Mouse (Mus musculus): ENCODE measurements at regions not wholly inside any gene's neighbourhood (a gene's known extent, or its start where the extent isn't known, plus 50 kb on each side); places are given as distances from the start of the nearest gene placed in this dataset.

DNA sequence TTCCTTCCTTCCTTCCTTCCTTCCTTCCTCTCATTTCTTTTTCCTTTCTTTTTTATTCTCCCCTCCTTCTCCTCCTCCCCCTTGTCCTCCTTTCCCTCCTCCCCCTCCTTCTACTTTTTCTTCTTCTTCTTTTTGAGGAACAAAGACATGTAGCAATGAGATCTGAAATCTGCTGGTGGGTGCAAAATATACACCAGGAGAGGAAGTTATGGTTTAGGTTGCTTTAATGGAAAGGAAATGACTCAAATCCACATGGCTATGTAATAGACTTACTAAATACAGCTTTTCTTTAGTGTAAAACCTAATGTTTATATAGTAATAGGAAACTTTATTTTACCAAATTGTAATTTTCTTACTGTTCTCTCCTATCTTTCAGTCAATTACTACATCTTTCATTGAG is 349.5 kb upstream of the Klf6 start:
- H3K9me3 ChIP-seq: no peaks in the 10 kb centered on the region
- H3K4me3 ChIP-seq: no peak overlapping the region
- no peaks in the 10 kb centered on the region for H3K4me1 ChIP-seq
- H3K36me3 ChIP-seq: no peaks in the 10 kb centered on the region
- ATAC-seq (ENCODE audit: insufficient number of reproducible peaks, insufficient read depth, low FRiP score, low TSS enrichment, low read depth): no peak
- no peak overlapping the region for H3K9ac ChIP-seq
- H3K27ac ChIP-seq: no peak overlapping the region
- no peaks in the 10 kb centered on the region for H3K27me3 ChIP-seq
- H3K4me2 ChIP-seq: no peak overlapping the region

DNA sequence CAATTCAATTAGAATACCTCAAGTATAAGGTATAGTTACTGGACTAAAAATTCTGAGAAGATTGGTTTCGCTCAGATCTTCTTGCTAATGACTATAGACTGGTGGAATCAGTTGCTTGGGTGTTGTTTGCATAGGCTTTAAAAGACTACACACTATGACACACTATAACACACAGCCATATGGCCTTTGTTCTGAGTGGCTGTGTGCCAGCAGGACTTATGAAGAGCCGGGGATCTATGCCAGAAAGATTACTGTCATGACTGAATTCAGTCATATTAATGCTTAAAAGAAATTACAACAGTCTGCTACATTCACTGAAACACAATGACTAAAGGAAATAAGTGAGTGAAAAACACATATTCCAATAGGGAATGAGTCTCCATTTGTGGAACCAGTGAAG is 345.7 kb upstream of the Klf6 start:
- H3K27me3 ChIP-seq: no peaks in the 10 kb centered on the region
- H3K4me1 ChIP-seq: no peaks in the 10 kb centered on the region
- H3K4me2 ChIP-seq: no peak overlapping the region
- no peak overlapping the region for H3K27ac ChIP-seq
- 61% methylated on average over 2 of the region's 2 CpGs for WGBS
- H3K9ac ChIP-seq: no peak overlapping the region
- H3K4me3 ChIP-seq: no peak overlapping the region
- H3K36me3 ChIP-seq: no peaks in the 10 kb centered on the region
- no peak for ATAC-seq (ENCODE audit: insufficient number of reproducible peaks, insufficient read depth, low FRiP score, low TSS enrichment, low read depth)
- H3K9me3 ChIP-seq: no peaks in the 10 kb centered on the region

DNA sequence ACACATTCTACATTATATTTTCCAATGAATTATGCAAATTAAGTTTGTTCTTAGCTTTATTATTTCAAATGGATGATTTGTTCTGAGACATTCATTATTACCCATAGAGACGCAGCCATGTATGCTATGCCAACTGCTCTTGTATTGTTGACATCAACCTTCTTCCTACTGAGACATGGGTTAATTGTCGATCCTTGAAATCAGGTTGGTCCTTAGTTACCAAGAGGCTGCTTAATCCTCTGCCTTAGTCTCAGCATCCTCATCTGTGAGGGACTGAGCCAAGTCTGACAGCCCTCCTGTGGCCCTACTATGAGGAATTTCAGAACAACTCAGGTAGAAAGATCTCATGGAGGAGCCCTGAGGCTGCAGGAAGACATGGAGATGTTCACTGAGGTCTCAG is 345.2 kb upstream of the Klf6 start:
- ATAC-seq (ENCODE audit: insufficient number of reproducible peaks, insufficient read depth, low FRiP score, low TSS enrichment, low read depth): no peak
- Histone ChIP-seq H3K4me3 (no peak overlapping the region), H3K27ac (no peak overlapping the region), H3K27me3 (no peaks in the 10 kb centered on the region), H3K4me1 (no peaks in the 10 kb centered on the region), H3K4me2 (no peak overlapping the region), H3K9ac (no peak overlapping the region), H3K9me3 (no peaks in the 10 kb centered on the region), H3K36me3 (no peaks in the 10 kb centered on the region)
- 89% methylated on average over 2 of the region's 2 CpGs for WGBS

DNA sequence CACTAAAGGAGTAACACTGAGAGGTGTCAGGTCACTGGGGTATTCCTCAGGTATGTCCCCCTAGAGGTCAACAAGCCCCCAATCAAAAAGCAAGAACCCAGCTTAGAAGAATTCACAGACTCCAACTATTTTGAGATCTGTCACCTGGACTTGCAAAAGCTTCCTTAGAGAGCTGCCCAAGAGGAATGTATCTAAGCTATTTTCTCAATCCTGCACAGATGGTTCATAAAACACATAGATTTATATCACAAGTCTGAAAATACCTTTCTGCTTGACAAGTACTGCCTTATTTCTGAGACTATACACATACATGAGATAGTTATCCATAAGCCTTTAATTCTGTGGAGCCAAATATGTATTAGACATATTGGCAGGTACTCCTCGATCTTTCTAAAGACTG is 342.1 kb upstream of the Klf6 start:
- Histone ChIP-seq H3K27me3 (no peaks in the 10 kb centered on the region), H3K4me1 (no peaks in the 10 kb centered on the region), H3K27ac (no peak overlapping the region), H3K4me2 (no peak overlapping the region), H3K9ac (no peak overlapping the region), H3K36me3 (no peaks in the 10 kb centered on the region), H3K9me3 (no peaks in the 10 kb centered on the region), H3K4me3 (no peak overlapping the region)
- 90% methylated on average over 1 of the region's 1 CpGs for WGBS
- ATAC-seq (ENCODE audit: insufficient number of reproducible peaks, insufficient read depth, low FRiP score, low TSS enrichment, low read depth): no peak

DNA sequence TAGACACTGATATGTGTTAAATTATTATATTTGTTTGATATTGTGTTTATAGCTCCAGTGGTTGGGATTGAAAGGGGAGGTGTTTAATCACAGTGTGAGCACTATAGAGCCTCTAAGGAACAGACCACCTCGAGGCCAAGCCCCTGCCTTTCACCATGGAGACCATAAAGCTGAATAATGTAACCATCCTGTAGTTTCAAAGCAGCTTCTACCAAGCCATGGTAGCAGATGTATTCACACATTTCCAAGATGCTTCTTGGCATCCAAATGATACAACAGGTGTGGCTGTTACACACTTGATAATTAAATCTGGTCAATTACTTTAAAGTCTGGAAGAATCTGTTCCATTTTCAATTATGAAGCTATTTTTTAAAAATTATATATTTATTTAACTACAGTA is 341.7 kb upstream of the Klf6 start:
- H3K9ac ChIP-seq: no peak overlapping the region
- WGBS: 53% methylated on average over 1 of the region's 1 CpGs
- H3K36me3 ChIP-seq: no peaks in the 10 kb centered on the region
- ATAC-seq (ENCODE audit: insufficient number of reproducible peaks, insufficient read depth, low FRiP score, low TSS enrichment, low read depth): no peak
- no peak overlapping the region for H3K4me2 ChIP-seq
- no peak overlapping the region for H3K4me3 ChIP-seq
- H3K9me3 ChIP-seq: no peaks in the 10 kb centered on the region
- no peak overlapping the region for H3K27ac ChIP-seq
- H3K27me3 ChIP-seq: no peaks in the 10 kb centered on the region
- no peaks in the 10 kb centered on the region for H3K4me1 ChIP-seq

DNA sequence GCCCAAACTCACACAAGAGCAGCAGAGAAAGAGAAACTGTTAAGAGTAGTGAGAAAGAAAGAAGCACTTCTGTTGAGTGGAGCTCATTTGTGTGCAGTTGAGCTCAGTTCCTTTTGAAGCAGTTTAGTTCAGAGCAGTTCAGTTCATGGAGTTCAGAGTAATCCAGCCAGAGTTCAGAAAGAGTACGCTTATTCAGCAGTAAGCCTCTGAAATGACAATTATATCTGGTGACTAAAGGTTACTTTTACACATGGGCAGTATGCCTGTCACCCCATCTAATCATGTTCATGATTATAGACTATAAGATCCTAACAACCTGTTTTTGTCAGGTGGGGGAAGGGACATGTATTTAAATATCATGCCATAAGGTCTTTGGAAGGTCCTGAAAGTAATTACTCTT is 333.9 kb upstream of the Klf6 start:
- H3K4me2 ChIP-seq: no peak overlapping the region
- H3K36me3 ChIP-seq: no peaks in the 10 kb centered on the region
- H3K9ac ChIP-seq: no peak overlapping the region
- no peak for ATAC-seq (ENCODE audit: insufficient number of reproducible peaks, insufficient read depth, low FRiP score, low TSS enrichment, low read depth)
- no peaks in the 10 kb centered on the region for H3K9me3 ChIP-seq
- WGBS: 89% methylated on average over 1 of the region's 1 CpGs
- no peak overlapping the region for H3K27ac ChIP-seq
- H3K27me3 ChIP-seq: no peaks in the 10 kb centered on the region
- H3K4me1 ChIP-seq: no peaks in the 10 kb centered on the region
- H3K4me3 ChIP-seq: no peak overlapping the region

DNA sequence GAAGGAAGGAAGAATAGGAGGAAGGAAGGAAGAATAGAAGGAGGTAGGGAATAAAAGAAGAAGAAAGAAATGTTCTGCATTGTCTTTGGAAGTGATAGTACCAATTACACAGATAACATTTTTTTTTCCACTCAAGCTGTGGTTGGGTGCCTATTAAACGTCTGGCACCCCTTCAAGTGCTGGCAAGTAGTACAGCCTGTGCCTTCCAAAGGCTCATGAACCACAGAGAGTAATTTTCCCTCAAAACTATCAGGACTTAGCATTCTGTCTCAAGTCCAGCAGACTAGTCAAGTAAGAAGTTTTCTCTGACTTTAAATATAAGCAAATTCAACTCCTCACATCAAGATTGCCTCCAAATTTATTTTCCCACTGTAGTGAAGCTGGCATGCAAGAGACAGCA is 321.0 kb upstream of the Klf6 start:
- Histone ChIP-seq H3K4me2 (no peak overlapping the region), H3K4me3 (no peak overlapping the region), H3K9me3 (no peaks in the 10 kb centered on the region), H3K36me3 (no peaks in the 10 kb centered on the region), H3K9ac (no peak overlapping the region), H3K27ac (no peak overlapping the region), H3K4me1 (no peaks in the 10 kb centered on the region), H3K27me3 (no peaks in the 10 kb centered on the region)
- WGBS: 52% methylated on average over 1 of the region's 1 CpGs
- ATAC-seq (ENCODE audit: insufficient number of reproducible peaks, insufficient read depth, low FRiP score, low TSS enrichment, low read depth): no peak

DNA sequence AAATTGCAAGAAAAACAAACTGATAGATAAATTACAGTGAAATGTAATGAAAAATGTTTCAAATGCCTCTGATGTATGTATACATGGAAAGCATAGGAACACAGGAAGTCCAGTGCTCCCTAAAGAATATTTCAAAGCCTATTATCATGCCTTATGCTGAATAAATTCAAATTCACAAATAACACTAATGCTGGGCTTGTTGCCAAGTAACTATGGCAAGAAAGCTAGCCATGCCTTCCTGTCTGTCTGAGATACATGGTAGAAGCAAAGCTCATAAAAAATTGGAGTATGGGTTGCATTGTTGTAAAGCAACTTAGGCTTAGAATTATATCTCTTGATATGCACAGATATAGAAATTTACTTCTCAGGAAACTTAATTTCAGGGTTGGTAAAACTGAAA is 315.8 kb upstream of the Klf6 start:
- no peak for ATAC-seq (ENCODE audit: insufficient number of reproducible peaks, insufficient read depth, low FRiP score, low TSS enrichment, low read depth)
- Histone ChIP-seq H3K9me3 (no peaks in the 10 kb centered on the region), H3K27ac (no peak overlapping the region), H3K36me3 (no peaks in the 10 kb centered on the region), H3K4me2 (no peak overlapping the region), H3K4me1 (no peaks in the 10 kb centered on the region), H3K9ac (no peak overlapping the region), H3K4me3 (no peak overlapping the region), H3K27me3 (no peaks in the 10 kb centered on the region)

DNA sequence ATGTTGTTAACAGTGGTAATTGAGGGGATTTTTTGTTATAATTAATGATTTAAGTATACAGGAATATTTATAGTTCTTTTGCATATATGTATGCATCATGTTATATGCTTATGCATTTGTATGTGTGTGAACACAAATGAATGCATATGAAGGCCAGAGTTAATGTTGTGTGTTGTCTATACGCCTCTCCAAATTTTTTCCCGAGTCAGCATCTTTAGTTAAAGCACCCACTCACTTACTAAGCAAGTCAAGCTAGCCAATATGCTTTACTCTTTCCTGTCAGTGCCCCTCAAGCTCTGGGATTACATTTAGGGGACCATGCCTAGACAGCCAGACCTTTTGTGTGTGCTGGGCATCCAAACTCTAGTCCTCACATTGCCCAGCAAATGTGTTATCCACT is 315.3 kb upstream of the Klf6 start:
- Histone ChIP-seq H3K4me2 (no peak overlapping the region), H3K4me3 (no peak overlapping the region), H3K27ac (no peak overlapping the region), H3K27me3 (no peaks in the 10 kb centered on the region), H3K36me3 (no peaks in the 10 kb centered on the region), H3K9me3 (no peaks in the 10 kb centered on the region), H3K4me1 (no peaks in the 10 kb centered on the region), H3K9ac (no peak overlapping the region)
- 87% methylated on average over 2 of the region's 2 CpGs for WGBS
- no peak for ATAC-seq (ENCODE audit: insufficient number of reproducible peaks, insufficient read depth, low FRiP score, low TSS enrichment, low read depth)

DNA sequence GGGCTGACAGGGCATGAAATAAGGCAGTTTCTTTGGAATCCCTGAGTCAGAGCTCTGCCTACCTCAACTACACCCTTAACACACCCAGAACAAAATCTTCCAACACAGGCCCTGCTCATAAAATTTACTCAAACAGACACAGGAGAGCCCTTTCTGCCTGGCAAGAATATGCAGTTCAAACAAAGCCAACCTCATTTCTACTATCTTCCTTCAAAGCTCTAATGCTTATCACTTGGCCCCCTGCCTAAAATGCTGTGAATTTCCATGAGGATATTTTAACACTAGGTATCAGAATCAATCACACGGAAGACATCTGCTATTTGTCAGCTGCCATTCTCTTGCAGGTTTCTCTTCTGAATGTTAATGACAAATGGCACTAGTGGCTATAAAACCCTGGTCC is 314.3 kb upstream of the Klf6 start:
- WGBS: 79% methylated on average over 1 of the region's 1 CpGs
- Histone ChIP-seq H3K9ac (no peak overlapping the region), H3K27ac (no peak overlapping the region), H3K4me3 (no peak overlapping the region), H3K4me1 (no peaks in the 10 kb centered on the region), H3K27me3 (no peaks in the 10 kb centered on the region), H3K9me3 (no peaks in the 10 kb centered on the region), H3K36me3 (no peaks in the 10 kb centered on the region), H3K4me2 (no peak overlapping the region)
- no peak for ATAC-seq (ENCODE audit: insufficient number of reproducible peaks, insufficient read depth, low FRiP score, low TSS enrichment, low read depth)

DNA sequence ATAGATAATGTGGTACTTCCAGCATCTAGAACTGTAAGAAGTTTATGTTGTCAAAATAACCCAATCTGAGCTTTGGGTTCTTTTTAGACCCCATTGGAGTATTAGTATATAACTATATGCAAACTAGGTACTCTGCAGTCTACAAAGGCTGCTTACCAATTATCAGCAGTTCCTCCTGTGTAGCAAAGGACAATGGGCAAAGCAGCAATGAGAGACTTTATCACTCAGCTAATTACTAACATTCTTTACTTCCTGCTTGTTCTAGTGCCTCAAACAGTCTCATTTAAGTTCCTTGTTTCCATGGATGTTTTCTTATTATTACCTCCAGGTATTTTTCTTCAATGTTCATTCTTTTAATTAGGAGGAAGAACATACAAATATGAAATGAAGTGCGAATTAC is 312.5 kb upstream of the Klf6 start:
- no peak overlapping the region for H3K4me3 ChIP-seq
- no peak for ATAC-seq (ENCODE audit: insufficient number of reproducible peaks, insufficient read depth, low FRiP score, low TSS enrichment, low read depth)
- no peak overlapping the region for H3K9ac ChIP-seq
- H3K36me3 ChIP-seq: no peaks in the 10 kb centered on the region
- no peak overlapping the region for H3K27ac ChIP-seq
- no peak overlapping the region for H3K4me2 ChIP-seq
- no peaks in the 10 kb centered on the region for H3K27me3 ChIP-seq
- no peaks in the 10 kb centered on the region for H3K4me1 ChIP-seq
- 85% methylated on average over 1 of the region's 1 CpGs for WGBS
- no peaks in the 10 kb centered on the region for H3K9me3 ChIP-seq

DNA sequence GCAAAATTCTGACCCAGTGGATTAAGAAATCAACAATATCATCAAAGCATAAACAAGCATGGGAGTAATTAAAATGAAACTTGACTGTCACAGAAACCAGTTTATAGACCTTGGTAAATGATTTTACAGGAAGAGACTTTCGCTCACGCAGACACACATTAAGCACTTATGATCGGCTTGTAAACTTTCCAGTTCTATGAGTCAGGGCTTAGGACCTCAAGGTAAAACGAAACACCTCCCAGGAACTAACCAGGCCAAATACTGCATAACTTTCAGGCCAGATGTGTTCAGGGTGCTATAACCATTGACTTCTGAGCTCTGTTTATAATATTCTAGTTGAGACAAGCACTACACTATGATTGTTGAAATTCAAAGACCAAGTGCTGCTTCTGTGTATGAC is 312.1 kb upstream of the Klf6 start:
- no peak for ATAC-seq (ENCODE audit: insufficient number of reproducible peaks, insufficient read depth, low FRiP score, low TSS enrichment, low read depth)
- H3K27ac ChIP-seq: no peak overlapping the region
- H3K4me3 ChIP-seq: no peak overlapping the region
- no peak overlapping the region for H3K9ac ChIP-seq
- no peak overlapping the region for H3K4me2 ChIP-seq
- H3K9me3 ChIP-seq: no peaks in the 10 kb centered on the region
- no peaks in the 10 kb centered on the region for H3K27me3 ChIP-seq
- 80% methylated on average over 4 of the region's 4 CpGs for WGBS
- no peaks in the 10 kb centered on the region for H3K4me1 ChIP-seq
- H3K36me3 ChIP-seq: no peaks in the 10 kb centered on the region

DNA sequence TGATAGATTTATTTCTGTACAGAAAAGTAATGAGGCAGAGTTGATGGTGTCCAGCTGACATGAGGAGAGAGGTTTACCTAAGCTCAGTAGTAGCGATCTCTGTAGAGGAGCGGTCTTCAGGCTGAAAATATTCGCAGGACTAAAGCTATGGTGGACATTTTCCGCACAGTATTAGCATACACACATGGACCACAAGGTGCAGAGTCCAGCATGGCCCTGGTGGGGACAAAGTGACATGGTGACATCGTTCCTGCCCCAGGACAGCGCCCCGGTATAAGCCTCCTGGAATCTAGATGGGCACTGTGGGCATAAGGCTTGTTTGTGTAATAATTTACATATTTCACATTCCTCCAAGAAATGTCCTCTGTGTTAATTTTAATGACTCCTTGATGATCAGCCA is 311.5 kb upstream of the Klf6 start:
- H3K36me3 ChIP-seq: no peaks in the 10 kb centered on the region
- H3K27me3 ChIP-seq: no peaks in the 10 kb centered on the region
- no peak overlapping the region for H3K4me2 ChIP-seq
- H3K9me3 ChIP-seq: no peaks in the 10 kb centered on the region
- H3K4me3 ChIP-seq: no peak overlapping the region
- H3K4me1 ChIP-seq: no peaks in the 10 kb centered on the region
- no peak overlapping the region for H3K9ac ChIP-seq
- no peak for ATAC-seq (ENCODE audit: insufficient number of reproducible peaks, insufficient read depth, low FRiP score, low TSS enrichment, low read depth)
- WGBS: 92% methylated on average over 7 of the region's 7 CpGs
- H3K27ac ChIP-seq: no peak overlapping the region

All from embryonic facial prominence, embryonic 13.5 days (tissue).